Mouse (Mus musculus) CH12.LX (cell line): ENCODE results near the gene Clcf1.

ENCODE experiments used
- CHD1 ChIP-seq: IDR thresholded peaks from 2 replicates; pipeline ENCODE4 v1.6.1; 2012; ENCODE audit warnings: low read depth, low read length, improper control_type of control experiment, inconsistent platforms
- CTCF ChIP-seq, 2 experiments: IDR thresholded peaks in 1 of 2; conservative IDR thresholded peaks in 1 of 2; 2 replicates each; pipeline ENCODE4 v1.5.1; 2011 to 2012; ENCODE audit warnings: low read depth in 2 of 2, low read length in 2 of 2, improper control_type of control experiment in 1 of 2, inconsistent platforms in 1 of 2, mild to moderate bottlenecking in 1 of 2, moderate library complexity in 1 of 2
- EP300 ChIP-seq: IDR thresholded peaks from 2 replicates; pipeline ENCODE4 v1.6.1; 2011; ENCODE audit warnings: low read length, improper control_type of control experiment
- JUND ChIP-seq: conservative IDR thresholded peaks from 2 replicates; pipeline ENCODE4 v1.6.1; 2011; ENCODE audit warnings: low read depth, low read length, improper control_type of control experiment
- MAX ChIP-seq: IDR thresholded peaks from 2 replicates; pipeline ENCODE4 v1.6.1; 2011; ENCODE audit warnings: low read length, improper control_type of control experiment
- MEF2A ChIP-seq: IDR thresholded peaks from 2 replicates; pipeline ENCODE4 v1.6.1; 2014; ENCODE audit warnings: low read depth, mild to moderate bottlenecking, inconsistent platforms, low read length, improper control_type of control experiment, borderline replicate concordance
- UBTF ChIP-seq: IDR thresholded peaks from 2 replicates; pipeline ENCODE4 v1.6.1; 2012; ENCODE audit warnings: low read depth, mild to moderate bottlenecking, inconsistent platforms, low read length, improper control_type of control experiment, moderate library complexity
- USF2 ChIP-seq: conservative IDR thresholded peaks from 2 replicates; pipeline ENCODE4 v1.6.1; 2011; ENCODE audit warnings: low read depth, low read length, improper control_type of control experiment

DNA sequence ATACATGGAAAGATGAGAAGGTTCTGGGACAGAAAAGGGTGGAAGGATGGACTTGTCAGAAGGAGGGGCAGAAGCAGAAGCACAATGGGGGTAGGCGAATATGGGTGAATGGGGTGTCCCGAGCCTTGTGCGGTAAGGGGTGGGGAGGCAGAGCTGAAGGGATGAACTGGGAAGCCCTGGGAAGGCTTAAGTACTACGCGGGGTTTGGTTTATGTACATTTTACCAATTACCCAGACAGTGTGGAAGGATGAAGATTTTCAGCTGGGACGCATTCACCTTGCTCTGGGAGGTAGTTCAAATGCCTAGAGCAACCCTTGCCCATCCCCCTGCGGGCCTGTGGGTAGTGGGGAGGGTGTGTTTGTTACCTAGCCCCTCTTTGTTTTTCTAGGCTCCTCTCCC is 11.9 kb upstream of the Clcf1 start:
- TF ChIP-seq USF2 (no peak), JUND (no peak), MAX (no peak), CTCF (conservative IDR thresholded peaks at IDR 0.05 in 1 of 2, IDR thresholded peaks at IDR 0.05 in 1 of 2; ENCODE audit: low read depth in 2 of 2, low read length in 2 of 2) (no peak), CHD1 (no peak), UBTF (no peak), EP300 (no peak), MEF2A (no peak)
